Mouse (Mus musculus): ENCODE results near the gene Oasl2.

DNA sequence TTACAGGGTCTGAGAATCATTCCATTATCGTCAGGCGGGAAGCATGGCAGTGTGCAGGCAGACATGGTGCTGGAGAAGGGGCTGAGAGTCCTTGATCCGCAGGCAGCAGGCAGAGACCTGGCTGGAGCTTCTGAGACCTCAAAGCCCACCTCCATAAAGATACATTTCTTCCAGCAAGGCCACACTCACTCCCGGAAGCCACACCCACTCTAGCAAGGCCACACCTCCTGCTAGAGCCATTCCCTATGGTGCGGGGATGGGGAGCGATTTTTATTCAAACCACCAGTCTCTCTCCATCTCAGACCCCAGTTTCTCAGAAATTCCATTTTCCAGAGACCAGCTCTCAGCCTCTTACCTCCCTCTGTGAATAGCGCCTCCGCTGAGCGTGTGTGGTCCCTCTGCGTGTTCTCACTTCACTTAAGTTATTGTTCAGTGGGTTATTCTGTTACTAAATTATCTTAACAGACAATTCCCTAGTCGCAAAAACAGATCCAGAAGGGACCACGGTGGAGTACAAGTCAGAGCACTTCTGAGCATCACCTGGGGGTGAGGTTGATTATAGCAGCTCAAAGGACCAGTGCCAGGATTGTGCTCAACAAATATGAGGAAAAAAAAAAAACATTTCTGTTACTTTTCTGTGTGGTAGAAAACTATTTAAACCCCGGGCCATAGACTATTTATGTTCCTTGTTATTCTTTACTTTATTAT is 12.0 kb downstream of the Oasl2 start:
- TF ChIP-seq CTCF (IDR thresholded peaks at IDR 0.05; ENCODE audit: borderline replicate concordance, control insufficient read depth, extremely low read depth, insufficient read depth, low read length, poor library complexity) (no peak), POLR2A (IDR thresholded peaks at IDR 0.05; ENCODE audit: control insufficient read depth, extremely low read depth, insufficient read depth, low read length, poor library complexity) (no peak)

Data from thymus, adult 2 months (tissue).